Mouse (Mus musculus): ENCODE measurements around the gene Prkag2. TPM values are rescaled to one million over a fixed set of nuclear protein-coding genes. Genes with fewer than 3 reads are reported as not detected.
"Not testable (repeated sequence)": the region's sequence is repeated elsewhere in the genome, so short reads cannot be mapped to it uniquely, and the experiment has no call there.

Gene Prkag2
- polyA plus RNA-seq, 1 experiment from 2014 or later = 90.9 TPM

GRCm38 (mm10) chr5:25085170-25085569 is 15.3 kb downstream of the Prkag2 start:
- WGBS = 90% methylated on average over 10 of the region's 10 CpGs
- Histone ChIP-seq H3K27ac (replicated peaks) (no peak overlapping the region), H3K36me3 (no peaks in the 10 kb centered on the region)

GRCm38 (mm10) chr5:25083816-25084215 is 16.6 kb downstream of the Prkag2 start:
- no peaks in the 10 kb centered on the region for H3K9me3 ChIP-seq (replicated peaks)
- H3K4me2 ChIP-seq = no peak overlapping the region
- no peak overlapping the region for H3K27ac ChIP-seq (replicated peaks)
- 68% methylated on average over 7 of the region's 7 CpGs for WGBS
- no peak for ATAC-seq (ENCODE audit: low FRiP score)
- no peak overlapping the region for H3K4me3 ChIP-seq (replicated peaks)
- H3K9ac ChIP-seq (replicated peaks) = no peak overlapping the region
- H3K4me1 ChIP-seq = peaks cover 17% of the 10 kb centered on the region
- H3K36me3 ChIP-seq = no peaks in the 10 kb centered on the region
- H3K27me3 ChIP-seq (replicated peaks) = no peaks in the 10 kb centered on the region

More at GRCm38 (mm10) chr5:25085170-25085569, 15.3 kb downstream of the Prkag2 start:
- H3K9ac ChIP-seq (replicated peaks) = no peak overlapping the region
- no peak overlapping the region for H3K4me3 ChIP-seq (replicated peaks)
- H3K4me1 ChIP-seq = peaks cover 14% of the 10 kb centered on the region
- no peaks in the 10 kb centered on the region for H3K27me3 ChIP-seq (replicated peaks)
- peak; percentile 12; the same call in 1 of the 2 replicates for ATAC-seq (ENCODE audit: low FRiP score)
- H3K9me3 ChIP-seq (replicated peaks) = no peaks in the 10 kb centered on the region
- no peak overlapping the region for H3K4me2 ChIP-seq

- Histone ChIP-seq H3K4me2 (no peak overlapping the region), H3K27me3 (replicated peaks) (no peaks in the 10 kb centered on the region), H3K9me3 (replicated peaks) (no peaks in the 10 kb centered on the region), H3K27ac (replicated peaks) (no peak overlapping the region), H3K36me3 (no peaks in the 10 kb centered on the region), H3K4me1 (peaks cover 25% of the 10 kb centered on the region), H3K4me3 (replicated peaks) (no peak overlapping the region), H3K9ac (replicated peaks) (no peak overlapping the region)
- 39% methylated on average over 2 of the region's 2 CpGs for WGBS
- ATAC-seq (ENCODE audit: low FRiP score) = no peak
These were observed 17.9 kb downstream of the Prkag2 start for GRCm38 (mm10) chr5:25082542-25082941.

GRCm38 (mm10) chr5:25081545-25081944 is 18.9 kb downstream of the Prkag2 start:
- no peak for ATAC-seq (ENCODE audit: low FRiP score)

GRCm38 (mm10) chr5:25080994-25081393 is 19.4 kb downstream of the Prkag2 start:
- H3K4me1 ChIP-seq = peaks cover 18% of the 10 kb centered on the region
- 85% methylated on average over 3 of the region's 3 CpGs for WGBS

More at GRCm38 (mm10) chr5:25081545-25081944, 18.9 kb downstream of the Prkag2 start:
- Histone ChIP-seq H3K4me3 (replicated peaks) (no peak overlapping the region), H3K9ac (replicated peaks) (no peak overlapping the region), H3K4me2 (no peak overlapping the region), H3K27ac (replicated peaks) (no peak overlapping the region), H3K27me3 (replicated peaks) (no peaks in the 10 kb centered on the region), H3K36me3 (no peaks in the 10 kb centered on the region), H3K4me1 (peaks cover 23% of the 10 kb centered on the region), H3K9me3 (replicated peaks) (no peaks in the 10 kb centered on the region)
- 87% methylated on average over 16 of the region's 16 CpGs for WGBS

GRCm38 (mm10) chr5:25080438-25080945 is 19.9 kb downstream of the Prkag2 start:
- Histone ChIP-seq H3K27ac (replicated peaks) (no peak overlapping the region), H3K36me3 (no peaks in the 10 kb centered on the region), H3K27me3 (replicated peaks) (no peaks in the 10 kb centered on the region), H3K9me3 (replicated peaks) (no peaks in the 10 kb centered on the region), H3K4me1 (peaks cover 18% of the 10 kb centered on the region), H3K9ac (replicated peaks) (no peak overlapping the region), H3K4me2 (no peak overlapping the region), H3K4me3 (replicated peaks) (no peak overlapping the region)
- WGBS = 94% methylated on average over 9 of the region's 9 CpGs
- ATAC-seq (ENCODE audit: low FRiP score) = no peak

More at GRCm38 (mm10) chr5:25080994-25081393, 19.4 kb downstream of the Prkag2 start:
- Histone ChIP-seq H3K4me3 (replicated peaks) (no peak overlapping the region), H3K27me3 (replicated peaks) (no peaks in the 10 kb centered on the region), H3K4me2 (no peak overlapping the region), H3K9ac (replicated peaks) (no peak overlapping the region), H3K27ac (replicated peaks) (no peak overlapping the region), H3K9me3 (replicated peaks) (no peaks in the 10 kb centered on the region), H3K36me3 (no peaks in the 10 kb centered on the region)
- ATAC-seq (ENCODE audit: low FRiP score) = no peak

- H3K36me3 ChIP-seq = no peaks in the 10 kb centered on the region
- WGBS = 95% methylated on average over 9 of the region's 9 CpGs
- no peak for ATAC-seq (ENCODE audit: low FRiP score)
- H3K4me3 ChIP-seq (replicated peaks) = no peak overlapping the region
- H3K4me1 ChIP-seq = peaks cover 18% of the 10 kb centered on the region
- H3K27ac ChIP-seq (replicated peaks) = no peak overlapping the region
- H3K4me2 ChIP-seq = no peak overlapping the region
- H3K9ac ChIP-seq (replicated peaks) = no peak overlapping the region
- H3K9me3 ChIP-seq (replicated peaks) = no peaks in the 10 kb centered on the region
- H3K27me3 ChIP-seq (replicated peaks) = no peaks in the 10 kb centered on the region
These were observed 20.6 kb downstream of the Prkag2 start for GRCm38 (mm10) chr5:25079766-25080265.

GRCm38 (mm10) chr5:25077873-25078651 is 22.4 kb downstream of the Prkag2 start:
- Histone ChIP-seq H3K4me2 (no peak overlapping the region), H3K4me1 (peaks cover 18% of the 10 kb centered on the region), H3K36me3 (no peaks in the 10 kb centered on the region), H3K27me3 (replicated peaks) (no peaks in the 10 kb centered on the region), H3K9me3 (replicated peaks) (no peaks in the 10 kb centered on the region), H3K27ac (replicated peaks) (no peak overlapping the region; the same call in 1 of the 2 replicates), H3K4me3 (replicated peaks) (no peak overlapping the region), H3K9ac (replicated peaks) (no peak overlapping the region)
- 32% methylated on average over 8 of the region's 8 CpGs for WGBS
- ATAC-seq (ENCODE audit: low FRiP score) = peak; percentile 75; the same call in 1 of the 2 replicates

- H3K27ac ChIP-seq (replicated peaks); H3K27me3 ChIP-seq (replicated peaks); H3K36me3 ChIP-seq; H3K9ac ChIP-seq (replicated peaks); ATAC-seq (ENCODE audit: low FRiP score); H3K4me3 ChIP-seq (replicated peaks); H3K4me2 ChIP-seq; H3K9me3 ChIP-seq (replicated peaks): not testable (repeated sequence)
- WGBS = 98% methylated on average over 13 of the region's 13 CpGs
- H3K4me1 ChIP-seq = peaks cover 18% of the 10 kb centered on the region
These were observed 23.2 kb downstream of the Prkag2 start for GRCm38 (mm10) chr5:25077258-25077657.

GRCm38 (mm10) chr5:25075623-25076022 is 24.8 kb downstream of the Prkag2 start:
- no peaks in the 10 kb centered on the region for H3K36me3 ChIP-seq
- no peak overlapping the region for H3K4me3 ChIP-seq (replicated peaks)
- no peak overlapping the region for H3K4me2 ChIP-seq
- 82% methylated on average over 4 of the region's 4 CpGs for WGBS
- H3K9ac ChIP-seq (replicated peaks) = no peak overlapping the region
- H3K4me1 ChIP-seq = peaks cover 18% of the 10 kb centered on the region
- H3K9me3 ChIP-seq (replicated peaks) = no peaks in the 10 kb centered on the region
- no peak overlapping the region for H3K27ac ChIP-seq (replicated peaks)
- no peaks in the 10 kb centered on the region for H3K27me3 ChIP-seq (replicated peaks)
- no peak for ATAC-seq (ENCODE audit: low FRiP score)

- no peaks in the 10 kb centered on the region for H3K9me3 ChIP-seq (replicated peaks)
- no peak for ATAC-seq (ENCODE audit: low FRiP score)
- no peak overlapping the region for H3K4me2 ChIP-seq
- H3K4me1 ChIP-seq = peaks cover 14% of the 10 kb centered on the region
- no peak overlapping the region for H3K4me3 ChIP-seq (replicated peaks)
- 86% methylated on average over 5 of the region's 5 CpGs for WGBS
- no peaks in the 10 kb centered on the region for H3K36me3 ChIP-seq
- H3K27me3 ChIP-seq (replicated peaks) = no peaks in the 10 kb centered on the region
- H3K27ac ChIP-seq (replicated peaks) = no peak overlapping the region
- H3K9ac ChIP-seq (replicated peaks) = no peak overlapping the region
These were observed 30.6 kb downstream of the Prkag2 start for GRCm38 (mm10) chr5:25069815-25070214.

- no peaks in the 10 kb centered on the region for H3K27me3 ChIP-seq (replicated peaks)
- no peak overlapping the region for H3K9ac ChIP-seq (replicated peaks)
- H3K4me1 ChIP-seq = peaks cover 20% of the 10 kb centered on the region
- ATAC-seq (ENCODE audit: low FRiP score) = no peak
- WGBS = 63% methylated on average over 6 of the region's 6 CpGs
- H3K27ac ChIP-seq (replicated peaks) = peak overlapping the region; percentile 7; the same call in 1 of the 2 replicates
- H3K4me3 ChIP-seq (replicated peaks) = no peak overlapping the region
- H3K36me3 ChIP-seq = no peaks in the 10 kb centered on the region
- no peaks in the 10 kb centered on the region for H3K9me3 ChIP-seq (replicated peaks)
- H3K4me2 ChIP-seq = no peak overlapping the region
These were observed 33.3 kb downstream of the Prkag2 start for GRCm38 (mm10) chr5:25067122-25067521.

Measured in neural tube, embryonic 15.5 days (tissue).